Mouse (Mus musculus) midbrain, postnatal 0 days (tissue): ENCODE measurements around the gene Hopx. TPM values are rescaled to one million over a fixed set of nuclear protein-coding genes. Genes with fewer than 3 reads are reported as not detected.

ENCODE experiments used
- ATAC-seq: fragments of 200-750 bp; cut with Nextera tagmentation; 2 replicates; pipeline ENCODE4 v1.8.0; 2017; ENCODE audit warnings: moderate number of reproducible peaks, mild to moderate bottlenecking, moderate TSS enrichment, moderate library complexity; ENCODE audit not compliant: low FRiP score
- DNase-seq: peaks from one replicate; pipeline ENCODE4 v3.0.0-alpha.2; 2015; ENCODE audit warnings: low spot score
- H3K27ac ChIP-seq: fragments of 300-500 bp; sonication (generic); 2 replicates; pipeline ENCODE4 v1.5.1; 2014; ENCODE audit warnings: low read depth, mild to moderate bottlenecking, low read length, mixed read lengths
- H3K27me3 ChIP-seq: fragments of 300-500 bp; sonication (generic); 2 replicates; pipeline ENCODE4 v1.6.1; 2014; ENCODE audit warnings: low read length, control low read depth, mixed read lengths; ENCODE audit not compliant: insufficient read depth
- H3K36me3 ChIP-seq: fragments of 300-500 bp; sonication (generic); 2 replicates; pipeline ENCODE4 v1.6.1; 2014; ENCODE audit warnings: low read length, control low read depth, mixed read lengths; ENCODE audit not compliant: insufficient read depth
- H3K4me1 ChIP-seq: fragments of 300-500 bp; sonication (generic); 2 replicates; pipeline ENCODE4 v1.6.1; 2014; ENCODE audit warnings: mild to moderate bottlenecking, control low read depth, antibody characterized with exemption, low read length, mixed read lengths; ENCODE audit not compliant: insufficient read depth
- H3K4me2 ChIP-seq: fragments of 300-500 bp; sonication (generic); 2 replicates; pipeline ENCODE4 v1.6.1; 2014; ENCODE audit warnings: low read depth, mild to moderate bottlenecking, low read length, mixed read lengths; ENCODE audit not compliant: poor library complexity, severe bottlenecking
- H3K4me3 ChIP-seq: fragments of 300-500 bp; sonication (generic); 2 replicates; pipeline ENCODE4 v1.5.1; 2014; ENCODE audit warnings: low read depth, mild to moderate bottlenecking, low read length, moderate library complexity
- H3K9ac ChIP-seq: fragments of 300-500 bp; sonication (generic); replicated peaks from 2 replicates; pipeline ENCODE4 v1.6.1; 2014; ENCODE audit warnings: mild to moderate bottlenecking, low read length, moderate library complexity, mixed read lengths; ENCODE audit not compliant: poor library complexity, severe bottlenecking
- H3K9me3 ChIP-seq: fragments of 300-500 bp; sonication (generic); 2 replicates; pipeline ENCODE4 v1.6.1; 2016; ENCODE audit warnings: low read length, control low read depth
- CTCF ChIP-seq: IDR thresholded peaks from 2 replicates; pipeline ENCODE4 v1.5.1; 2016; ENCODE audit warnings: antibody characterized with exemption, mild to moderate bottlenecking
- WGBS: fragments of 180-500 bp; shearing (Covaris S2); extraction: QIAGEN DNeasy Blood & Tissue Kit; methylation state at CpG from one replicate; pipeline ENCODE4 v1.1.7; 2014; 5-methylcytosine and 5-hydroxymethylcytosine counted together
- polyA plus RNA-seq: library from polyadenylated mRNA; unstranded; fragments of >200 nt; fragmentation: Nextera tagmentation; extraction: Ambion mirVana; gene quantifications from 2 replicates; pipeline ENCODE4 v1.2.1, GENCODE M21; 2015
- total RNA-seq: library from RNA; depleted of rRNA; stranded (reverse); fragments of >200 nt; gene quantifications from 2 replicates; pipeline ENCODE4 v1.2.3, GENCODE M21; 2014

Hopx gene
- total and polyA plus RNA-seq, 2 experiments from 2014 or later = 1.8 to 20.8 TPM

- no peaks in the 10 kb centered on the region for H3K9me3 ChIP-seq
- no peak for ATAC-seq
- no peak overlapping the region for H3K27ac ChIP-seq
- 74% methylated on average over 16 of the region's 16 CpGs for WGBS
- TF ChIP-seq CTCF = no peak
- H3K9ac ChIP-seq = no peak overlapping the region
- no peaks in the 10 kb centered on the region for H3K4me1 ChIP-seq
- no peak overlapping the region for H3K4me2 ChIP-seq
- H3K4me3 ChIP-seq = no peak overlapping the region
- DNase-seq = no peak
- H3K36me3 ChIP-seq = no peaks in the 10 kb centered on the region
- H3K27me3 ChIP-seq = peaks cover 18% of the 10 kb centered on the region; the same call in 1 of the 2 replicates
Observed at GRCm38 (mm10) chr5:77130310-77131020, 15.5 kb upstream of the Hopx start.

GRCm38 (mm10) chr5:77129907-77130306 is 15.0 kb upstream of the Hopx start:
- H3K4me3 ChIP-seq = no peak overlapping the region
- H3K4me2 ChIP-seq = no peak overlapping the region
- H3K36me3 ChIP-seq = no peaks in the 10 kb centered on the region
- H3K9ac ChIP-seq = no peak overlapping the region
- no peaks in the 10 kb centered on the region for H3K9me3 ChIP-seq
- ATAC-seq = no peak
- H3K27ac ChIP-seq = no peak overlapping the region
- TF ChIP-seq CTCF = no peak
- no peak for DNase-seq
- WGBS = 77% methylated on average over 2 of the region's 2 CpGs
- H3K27me3 ChIP-seq = peaks cover 18% of the 10 kb centered on the region; the same call in 1 of the 2 replicates
- H3K4me1 ChIP-seq = no peaks in the 10 kb centered on the region

GRCm38 (mm10) chr5:77128854-77129253 is 13.9 kb upstream of the Hopx start:
- no peak overlapping the region for H3K27ac ChIP-seq
- WGBS = 90% methylated on average over 4 of the region's 4 CpGs
- peaks cover 18% of the 10 kb centered on the region; the same call in 1 of the 2 replicates for H3K27me3 ChIP-seq
- no peak for TF ChIP-seq CTCF
- no peaks in the 10 kb centered on the region for H3K9me3 ChIP-seq
- no peak for DNase-seq
- no peak overlapping the region for H3K9ac ChIP-seq
- H3K4me2 ChIP-seq = no peak overlapping the region
- ATAC-seq = no peak
- H3K4me3 ChIP-seq = no peak overlapping the region
- H3K4me1 ChIP-seq = no peaks in the 10 kb centered on the region
- no peaks in the 10 kb centered on the region for H3K36me3 ChIP-seq

GRCm38 (mm10) chr5:77126415-77126968 is 11.6 kb upstream of the Hopx start:
- no peak overlapping the region for H3K27ac ChIP-seq
- TF ChIP-seq CTCF = no peak
- WGBS = 77% methylated on average over 3 of the region's 3 CpGs
- H3K4me1 ChIP-seq = peaks cover 9% of the 10 kb centered on the region; the same call in 1 of the 2 replicates
- no peak overlapping the region for H3K9ac ChIP-seq
- ATAC-seq (no peak), DNase-seq (no peak)
- H3K4me2 ChIP-seq = no peak overlapping the region
- no peaks in the 10 kb centered on the region for H3K36me3 ChIP-seq
- peaks cover 18% of the 10 kb centered on the region; the same call in 1 of the 2 replicates for H3K27me3 ChIP-seq
- no peak overlapping the region for H3K4me3 ChIP-seq
- no peaks in the 10 kb centered on the region for H3K9me3 ChIP-seq

- H3K27ac ChIP-seq = no peak overlapping the region
- peaks cover 9% of the 10 kb centered on the region; the same call in 1 of the 2 replicates for H3K4me1 ChIP-seq
- H3K9me3 ChIP-seq = no peaks in the 10 kb centered on the region
- ATAC-seq (no peak), DNase-seq (peak; percentile 67)
- H3K4me3 ChIP-seq = no peak overlapping the region
- no peaks in the 10 kb centered on the region for H3K36me3 ChIP-seq
- H3K27me3 ChIP-seq = peaks cover 22% of the 10 kb centered on the region; the same call in 1 of the 2 replicates
- no peak overlapping the region for H3K9ac ChIP-seq
- no peak for TF ChIP-seq CTCF
- no peak overlapping the region for H3K4me2 ChIP-seq
- 65% methylated on average over 4 of the region's 4 CpGs for WGBS
Observed at GRCm38 (mm10) chr5:77124817-77125283, 9.9 kb upstream of the Hopx start.

- Histone ChIP-seq H3K9me3 (no peaks in the 10 kb centered on the region), H3K27ac (no peak overlapping the region), H3K36me3 (no peaks in the 10 kb centered on the region), H3K27me3 (peaks cover 28% of the 10 kb centered on the region; the same call in 1 of the 2 replicates), H3K4me1 (peaks cover 9% of the 10 kb centered on the region; the same call in 1 of the 2 replicates), H3K4me2 (no peak overlapping the region), H3K9ac (no peak overlapping the region), H3K4me3 (no peak overlapping the region)
- 81% methylated on average over 4 of the region's 4 CpGs for WGBS
- DNase-seq (no peak), ATAC-seq (no peak)
- no peak for TF ChIP-seq CTCF
Observed at GRCm38 (mm10) chr5:77124165-77124564, 9.2 kb upstream of the Hopx start.
